Mouse (Mus musculus): ENCODE results near the gene Hoxd13. TPM values are rescaled to one million over a fixed set of nuclear protein-coding genes. Genes with fewer than 3 reads are reported as not detected.
A peak's percentile ranks its signal among the peaks of the same experiment; 100 is the strongest.

Hoxd13 gene
- polyA plus RNA-seq, 1 experiment from 2014 or later = not detected

- ATAC-seq (replicated peaks; ENCODE audit: low FRiP score, low read depth) (no peak), DNase-seq (ENCODE audit: low spot score) (peak; percentile 18)
- WGBS = 2% methylated on average over 28 of the region's 28 CpGs
- Histone ChIP-seq H3K4me2 (ENCODE audit: low read length) (no peak within 1 kb of the TSS), H3K9me3 (replicated peaks; ENCODE audit: low read length) (no peaks in the 10 kb centered on the region), H3K4me1 (replicated peaks; ENCODE audit: insufficient read depth, low read length) (peaks cover 4% of the 10 kb centered on the region; the same call in 1 of the 2 replicates), H3K9ac (ENCODE audit: low read depth, low read length) (no peak within 1 kb of the TSS), H3K27me3 (ENCODE audit: insufficient read depth, low read length) (peaks cover 75% of the 10 kb centered on the region), H3K4me3 (replicated peaks; ENCODE audit: low read depth, low read length) (no peak within 1 kb of the TSS), H3K27ac (no peak within 1 kb of the TSS), H3K36me3 (ENCODE audit: insufficient read depth, low read length) (no peaks in the 10 kb centered on the region)
- TF ChIP-seq CTCF (IDR thresholded peaks at IDR 0.05; ENCODE audit: low read depth) = no peak
These were observed 8.6 kb upstream of the Hoxd13 start, which contains the start of gene Evx2 for GRCm38 (mm10) chr2:74659507-74660005. Gene Evx2, minus strand, starts transcription at chr2:74659557.

DNA sequence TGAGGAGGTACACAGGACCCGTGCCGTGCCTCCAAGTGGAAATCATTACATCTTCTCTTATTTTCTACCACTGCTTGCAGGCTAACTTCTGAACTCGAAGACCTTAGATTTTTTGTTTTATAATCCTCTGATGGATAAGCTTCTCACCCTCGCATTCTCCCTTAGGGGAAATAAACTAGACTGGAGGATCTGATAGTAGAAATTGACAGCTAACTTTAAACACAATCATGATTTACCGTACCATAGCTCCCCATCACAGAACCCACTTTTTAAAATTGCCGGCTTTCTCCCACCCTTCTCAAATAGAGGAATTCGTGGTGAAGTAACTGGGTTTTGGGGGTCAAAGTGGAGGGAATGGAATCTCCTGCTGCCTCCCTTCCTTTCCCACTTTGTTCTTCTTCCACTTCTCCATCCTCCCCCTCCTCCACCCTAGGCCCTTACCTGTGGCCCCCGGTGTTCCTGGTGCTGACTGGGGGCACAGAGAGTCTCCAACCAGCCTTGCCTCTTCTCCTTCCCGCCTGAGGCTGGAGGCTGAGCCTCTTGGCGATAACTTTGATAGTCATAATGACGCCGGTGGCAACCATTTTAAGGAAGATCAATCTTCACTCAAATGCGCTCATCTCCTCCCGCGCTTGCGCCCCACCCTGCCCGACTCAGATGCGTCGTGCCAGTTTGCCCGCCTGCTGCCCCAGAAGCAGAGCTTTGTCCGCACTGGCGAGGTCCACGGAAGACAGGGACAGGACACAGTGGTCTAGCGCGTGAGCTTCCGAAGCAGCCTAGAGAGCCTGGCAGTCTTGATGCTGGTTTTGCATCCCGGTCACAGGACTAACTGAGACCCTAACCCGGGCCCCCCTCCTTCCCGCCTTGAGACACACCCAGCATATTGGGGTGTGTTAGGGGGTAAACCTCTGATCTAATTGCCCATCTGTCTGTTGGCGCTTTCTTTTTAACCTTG is 7.4 kb upstream of the Hoxd13 start:
- no peak for TF ChIP-seq CTCF (IDR thresholded peaks at IDR 0.05; ENCODE audit: low read depth)
- Histone ChIP-seq H3K4me3 (replicated peaks; ENCODE audit: low read depth, low read length) (no peak overlapping the region), H3K4me2 (ENCODE audit: low read length) (no peak overlapping the region), H3K9ac (ENCODE audit: low read depth, low read length) (no peak overlapping the region), H3K36me3 (ENCODE audit: insufficient read depth, low read length) (no peaks in the 10 kb centered on the region), H3K4me1 (replicated peaks; ENCODE audit: insufficient read depth, low read length) (peaks cover 4% of the 10 kb centered on the region; the same call in 1 of the 2 replicates), H3K9me3 (replicated peaks; ENCODE audit: low read length) (no peaks in the 10 kb centered on the region), H3K27ac (no peak overlapping the region), H3K27me3 (ENCODE audit: insufficient read depth, low read length) (peaks cover 73% of the 10 kb centered on the region)
- DNase-seq (ENCODE audit: low spot score) (peak; percentile 3), ATAC-seq (replicated peaks; ENCODE audit: low FRiP score, low read depth) (no peak)
- 1% methylated on average over 30 of the region's 30 CpGs for WGBS

DNA sequence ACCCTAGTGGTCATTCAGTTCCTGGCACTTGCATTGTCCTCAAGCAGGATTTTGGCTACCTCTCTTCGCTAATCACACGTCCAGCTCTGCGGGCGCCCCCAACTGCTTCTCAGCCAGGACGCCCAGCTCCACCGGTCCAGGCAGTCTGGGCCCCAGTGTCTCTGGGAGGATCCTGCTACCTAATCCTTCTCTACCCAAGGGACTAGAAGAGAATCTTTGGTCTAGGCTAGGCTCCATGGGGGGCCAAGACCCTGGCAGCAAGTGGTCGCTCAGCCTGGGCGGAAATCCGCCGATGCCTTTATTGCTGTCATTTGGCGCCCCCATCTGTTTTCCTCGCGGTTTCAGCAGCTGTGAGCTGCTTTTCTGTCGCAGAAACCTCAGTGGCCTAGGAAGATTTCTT is 6.4 kb upstream of the Hoxd13 start:
- Histone ChIP-seq H3K27ac (no peak overlapping the region), H3K36me3 (ENCODE audit: insufficient read depth, low read length) (no peaks in the 10 kb centered on the region), H3K9me3 (replicated peaks; ENCODE audit: low read length) (no peaks in the 10 kb centered on the region), H3K9ac (ENCODE audit: low read depth, low read length) (no peak overlapping the region), H3K4me1 (replicated peaks; ENCODE audit: insufficient read depth, low read length) (no peaks in the 10 kb centered on the region; the same call in 1 of the 2 replicates), H3K4me3 (replicated peaks; ENCODE audit: low read depth, low read length) (0 out of 2 replicates have a peak overlapping the region, but pooled peaks have one; percentile 4), H3K4me2 (ENCODE audit: low read length) (peak overlapping the region; percentile 39), H3K27me3 (ENCODE audit: insufficient read depth, low read length) (peaks cover 71% of the 10 kb centered on the region)
- under 1% methylated on average over 14 of the region's 14 CpGs for WGBS
- peak; percentile 64 for TF ChIP-seq CTCF (IDR thresholded peaks at IDR 0.05; ENCODE audit: low read depth)
- ATAC-seq (replicated peaks; ENCODE audit: low FRiP score, low read depth) (0 out of 2 replicates have a peak, but pooled peaks have one; percentile 29), DNase-seq (ENCODE audit: low spot score) (peak; percentile 86)

DNA sequence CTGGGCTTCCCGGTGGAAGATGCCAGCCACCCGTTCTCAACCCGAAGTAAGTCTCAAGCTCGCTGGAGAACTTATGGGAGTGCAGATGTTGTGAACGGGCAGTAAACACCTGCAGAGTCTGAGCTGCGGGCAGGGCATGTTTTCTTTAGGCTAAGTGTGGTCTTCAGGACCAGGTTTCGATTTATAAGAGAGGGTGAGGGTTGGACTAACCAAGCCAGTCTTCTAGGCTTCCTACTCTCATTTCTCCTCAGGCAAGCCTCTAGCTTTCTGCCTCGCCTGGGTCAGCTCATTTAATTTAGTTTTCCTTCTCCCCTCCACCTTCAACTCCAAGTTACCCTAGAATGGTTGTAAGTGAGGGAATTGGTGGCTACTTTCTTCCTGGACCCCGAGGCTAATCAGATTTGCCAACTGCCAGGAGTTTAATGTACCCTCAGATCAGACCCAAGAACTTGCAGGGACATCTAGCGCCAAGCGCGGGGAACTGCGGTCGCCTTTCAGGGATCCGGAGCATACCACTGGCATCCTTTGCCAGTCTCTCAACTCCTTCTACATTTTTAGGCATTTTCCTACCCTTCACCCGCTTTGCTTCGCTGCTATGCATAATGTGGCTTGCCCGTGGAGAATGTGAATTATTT is 4.7 kb upstream of the Hoxd13 start:
- no peak for ATAC-seq (replicated peaks; ENCODE audit: low FRiP score, low read depth)
- H3K9me3 ChIP-seq (replicated peaks; ENCODE audit: low read length) = no peaks in the 10 kb centered on the region
- H3K27ac ChIP-seq = no peak overlapping the region
- H3K9ac ChIP-seq (ENCODE audit: low read depth, low read length) = no peak overlapping the region
- peaks cover 9% of the 10 kb centered on the region; the same call in 1 of the 2 replicates for H3K4me1 ChIP-seq (replicated peaks; ENCODE audit: insufficient read depth, low read length)
- H3K4me3 ChIP-seq (replicated peaks; ENCODE audit: low read depth, low read length) = no peak overlapping the region
- peak; percentile 89 for DNase-seq (ENCODE audit: low spot score)
- 2% methylated on average over 18 of the region's 18 CpGs for WGBS
- H3K36me3 ChIP-seq (ENCODE audit: insufficient read depth, low read length) = no peaks in the 10 kb centered on the region
- peak overlapping the region; percentile 27; the same call in 1 of the 2 replicates for H3K4me2 ChIP-seq (ENCODE audit: low read length)
- peaks cover 72% of the 10 kb centered on the region for H3K27me3 ChIP-seq (ENCODE audit: insufficient read depth, low read length)
- peak; percentile 78 for TF ChIP-seq CTCF (IDR thresholded peaks at IDR 0.05; ENCODE audit: low read depth)

DNA sequence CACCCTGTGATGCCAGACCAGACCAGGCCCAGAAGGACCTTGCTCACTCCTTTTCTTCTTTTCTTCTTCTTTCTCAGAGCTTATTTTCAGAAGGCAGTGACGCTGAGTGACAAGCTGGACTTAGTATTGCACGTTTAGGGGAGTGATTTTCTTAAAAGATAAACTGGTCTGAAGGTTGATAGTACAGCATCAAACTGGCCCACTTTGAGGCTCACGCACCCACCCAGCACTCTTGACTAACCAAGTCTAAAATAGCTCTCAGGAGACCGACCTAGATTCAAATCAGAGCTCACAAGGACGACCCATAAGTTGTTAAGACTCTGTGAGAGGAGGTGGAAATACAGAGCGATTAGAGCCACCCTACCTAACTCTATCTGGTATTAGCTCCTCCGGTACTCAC is 1.7 kb upstream of the Hoxd13 start:
- Histone ChIP-seq H3K9ac (ENCODE audit: low read depth, low read length) (no peak overlapping the region), H3K4me3 (replicated peaks; ENCODE audit: low read depth, low read length) (no peak overlapping the region), H3K4me1 (replicated peaks; ENCODE audit: insufficient read depth, low read length) (peaks cover 13% of the 10 kb centered on the region; the same call in 1 of the 2 replicates), H3K36me3 (ENCODE audit: insufficient read depth, low read length) (no peaks in the 10 kb centered on the region), H3K27me3 (ENCODE audit: insufficient read depth, low read length) (peaks cover 86% of the 10 kb centered on the region), H3K9me3 (replicated peaks; ENCODE audit: low read length) (no peaks in the 10 kb centered on the region), H3K27ac (no peak overlapping the region), H3K4me2 (ENCODE audit: low read length) (no peak overlapping the region)
- TF ChIP-seq CTCF (IDR thresholded peaks at IDR 0.05; ENCODE audit: low read depth) = no peak
- DNase-seq (ENCODE audit: low spot score) (no peak), ATAC-seq (replicated peaks; ENCODE audit: low FRiP score, low read depth) (no peak)
- 8% methylated on average over 7 of the region's 7 CpGs for WGBS

All from kidney, postnatal 0 days (tissue).